Mouse (Mus musculus): ENCODE results near the gene Opcml. TPM values are rescaled to one million over a fixed set of nuclear protein-coding genes. Genes with fewer than 3 reads are reported as not detected.

Gene Opcml
- total RNA-seq, 1 experiment from 2014 or later: 0.12 TPM

DNA sequence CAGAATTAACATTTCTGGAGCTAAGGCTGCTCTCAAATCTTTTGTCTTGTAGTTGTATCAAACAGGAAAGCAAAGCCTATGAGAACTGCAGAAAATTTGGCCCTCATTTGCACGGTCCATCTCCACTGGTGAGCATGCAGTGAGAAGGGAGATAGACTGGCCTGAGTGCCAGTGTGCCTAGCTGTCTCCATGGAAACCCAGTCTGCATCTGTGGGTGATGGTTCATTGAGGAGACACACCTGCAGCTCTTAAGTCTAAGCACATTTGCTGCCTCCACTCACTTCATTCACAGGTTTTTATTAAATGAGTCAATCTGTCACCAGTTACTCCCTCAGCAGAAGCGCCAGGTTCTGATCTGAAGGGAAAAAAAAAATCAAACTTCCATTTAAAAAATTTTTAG, 768.1 kb downstream of the Opcml start:
- no peak for ATAC-seq (ENCODE audit: extremely low read depth, insufficient number of reproducible peaks, low FRiP score, poor library complexity, severe bottlenecking)

- ATAC-seq (ENCODE audit: extremely low read depth, insufficient number of reproducible peaks, low FRiP score, poor library complexity, severe bottlenecking): no peak
Measured at GRCm38 (mm10) chr9:28561761-28562160, 771.2 kb downstream of the Opcml start.

DNA sequence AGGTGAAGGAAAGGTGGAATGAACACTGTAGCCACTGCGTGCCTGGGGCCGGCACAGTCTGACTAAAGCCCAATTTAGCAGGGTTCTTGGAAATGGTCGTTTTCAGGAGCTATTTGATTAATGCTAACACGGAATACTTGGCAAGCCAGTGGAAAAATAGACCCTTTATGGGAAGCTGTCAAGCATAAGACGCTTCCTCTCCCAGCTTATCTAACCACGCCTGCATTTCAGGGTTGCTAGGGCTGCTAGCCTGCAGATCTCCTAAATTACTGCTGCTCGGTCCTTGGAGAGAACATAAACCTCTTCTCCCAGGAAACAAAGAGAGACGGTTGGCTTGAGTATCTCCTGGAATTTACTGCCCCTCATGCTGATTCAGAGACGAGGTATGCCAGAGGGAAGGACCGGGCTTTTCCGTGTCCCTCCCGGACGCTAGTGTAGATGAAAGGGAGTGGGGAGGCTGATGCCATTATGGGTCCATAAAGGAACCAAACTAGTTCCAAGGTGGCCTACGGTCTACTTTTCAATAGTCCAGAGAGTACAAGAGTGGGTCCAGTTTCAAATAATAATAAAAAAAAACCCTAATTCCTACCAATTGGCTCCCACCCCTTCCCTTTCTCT, 772.6 kb downstream of the Opcml start:
- no peak for ATAC-seq (ENCODE audit: extremely low read depth, insufficient number of reproducible peaks, low FRiP score, poor library complexity, severe bottlenecking)

DNA sequence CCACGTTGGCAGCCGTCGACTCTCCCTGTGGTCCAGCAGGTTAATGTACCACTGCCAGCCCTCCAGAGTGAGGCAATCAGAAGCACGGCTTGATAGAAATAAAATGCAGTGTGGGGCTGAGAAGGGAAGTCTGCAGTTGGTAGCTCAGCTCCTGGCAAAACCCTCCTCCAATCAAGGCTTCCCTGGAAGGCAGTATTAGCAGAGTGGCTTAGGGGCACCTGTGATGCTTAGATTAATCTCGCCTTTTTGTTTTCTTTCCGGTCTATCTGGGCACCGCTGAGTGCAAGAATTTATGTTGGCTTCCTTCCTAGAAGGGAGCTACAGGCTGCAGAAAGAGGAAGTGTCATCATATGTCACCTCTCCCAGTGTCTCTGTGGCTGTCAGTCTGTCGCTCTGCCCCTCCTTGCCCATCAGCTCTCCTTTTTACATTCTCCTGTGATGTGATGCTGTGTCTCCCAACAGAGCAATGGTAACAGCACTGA, 778.5 kb downstream of the Opcml start:
- no peak for ATAC-seq (ENCODE audit: extremely low read depth, insufficient number of reproducible peaks, low FRiP score, poor library complexity, severe bottlenecking)

GRCm38 (mm10) chr9:28569776-28570175, 779.2 kb downstream of the Opcml start:
- ATAC-seq (ENCODE audit: extremely low read depth, insufficient number of reproducible peaks, low FRiP score, poor library complexity, severe bottlenecking): no peak

DNA sequence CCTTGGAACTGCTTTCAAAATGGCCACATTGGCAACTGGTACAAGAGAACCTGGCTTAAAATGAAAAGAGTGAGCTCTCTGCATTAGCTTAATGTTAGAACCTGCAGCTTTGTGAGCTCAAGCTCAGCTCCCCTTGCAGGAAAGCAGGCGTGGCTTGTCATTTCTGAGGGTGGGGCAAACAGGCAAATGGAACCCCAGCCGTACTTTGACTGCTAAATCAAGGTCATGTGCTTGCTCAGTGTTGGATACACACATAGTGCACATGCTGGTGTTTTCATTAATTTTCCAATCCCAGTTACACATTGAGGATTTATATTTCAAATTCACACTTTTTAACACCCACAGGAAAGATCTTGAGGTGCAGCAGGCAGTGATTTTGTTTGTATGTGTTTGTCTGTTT, 781.1 kb downstream of the Opcml start:
- no peak for ATAC-seq (ENCODE audit: extremely low read depth, insufficient number of reproducible peaks, low FRiP score, poor library complexity, severe bottlenecking)

DNA sequence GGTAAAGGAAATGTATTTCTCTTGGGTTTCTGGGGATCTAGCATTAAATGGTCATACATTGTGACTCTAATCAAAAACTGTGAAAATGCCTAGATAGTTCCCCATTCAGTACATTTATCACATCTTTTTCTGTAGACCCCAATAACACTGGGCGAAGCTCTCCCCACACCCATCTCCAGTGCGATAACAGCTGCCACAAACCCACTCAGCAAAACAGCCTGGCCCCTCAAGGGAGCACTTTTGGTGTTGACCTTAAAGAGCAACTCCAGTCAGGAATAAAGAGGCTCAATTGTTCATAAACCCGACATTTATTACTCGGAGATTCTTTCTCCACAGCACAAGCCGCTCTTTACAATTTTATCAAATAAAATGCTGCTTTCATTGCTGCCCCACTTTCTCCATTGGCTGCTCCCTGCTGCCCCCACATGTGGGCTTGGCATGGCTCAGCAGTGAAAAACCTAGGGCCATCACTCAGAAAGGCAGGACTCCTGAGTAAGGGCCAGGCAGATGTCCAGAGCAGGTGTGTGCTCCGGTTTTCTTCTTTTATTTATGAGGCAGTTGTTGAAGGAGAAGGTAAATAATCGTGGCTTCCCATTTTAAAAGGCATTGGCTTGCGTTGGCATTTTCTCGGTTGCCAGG, 781.7 kb downstream of the Opcml start:
- no peak for ATAC-seq (ENCODE audit: extremely low read depth, insufficient number of reproducible peaks, low FRiP score, poor library complexity, severe bottlenecking)

DNA sequence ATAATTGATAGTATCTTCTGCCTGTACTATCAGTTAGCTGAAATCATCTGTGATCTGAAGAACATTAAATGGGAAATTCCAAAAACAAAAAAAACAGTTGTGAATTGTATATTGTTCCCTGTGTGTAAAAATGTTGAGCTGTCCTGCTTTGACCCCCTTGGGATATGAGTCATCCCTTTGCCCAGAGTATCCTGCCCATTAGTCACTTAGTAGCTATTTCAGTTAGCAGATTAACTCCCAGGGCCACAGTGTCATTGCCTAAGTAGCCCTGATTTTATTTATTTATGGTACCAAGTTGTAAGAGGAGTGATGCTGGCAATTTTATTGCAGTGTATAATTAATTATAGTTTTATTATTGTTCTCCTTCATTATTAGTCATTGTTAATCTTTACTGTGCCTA, 788.2 kb downstream of the Opcml start:
- ATAC-seq (ENCODE audit: extremely low read depth, insufficient number of reproducible peaks, low FRiP score, poor library complexity, severe bottlenecking): no peak

DNA sequence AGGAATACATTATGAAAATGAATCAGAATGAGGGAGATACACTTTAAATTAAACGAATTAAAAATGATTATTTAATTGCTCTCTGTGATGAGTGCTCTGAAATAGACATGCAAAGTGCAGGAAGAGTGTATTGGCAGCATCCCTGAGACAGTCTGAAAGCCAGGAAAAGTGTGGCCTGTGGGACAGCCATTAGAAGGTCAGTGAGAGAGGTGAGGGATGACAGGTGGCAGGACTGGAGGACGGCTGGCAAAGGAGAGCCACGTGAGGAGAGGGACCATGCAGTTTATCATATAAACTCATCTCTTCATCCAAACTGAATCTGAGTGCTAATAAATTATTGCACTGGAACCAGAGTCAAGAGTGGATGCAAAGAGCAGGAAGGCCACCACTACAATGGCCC, 796.7 kb downstream of the Opcml start:
- no peak for ATAC-seq (ENCODE audit: extremely low read depth, insufficient number of reproducible peaks, low FRiP score, poor library complexity, severe bottlenecking)

- no peak for ATAC-seq (ENCODE audit: extremely low read depth, insufficient number of reproducible peaks, low FRiP score, poor library complexity, severe bottlenecking)
Measured at GRCm38 (mm10) chr9:28587857-28588388, 797.3 kb downstream of the Opcml start.

DNA sequence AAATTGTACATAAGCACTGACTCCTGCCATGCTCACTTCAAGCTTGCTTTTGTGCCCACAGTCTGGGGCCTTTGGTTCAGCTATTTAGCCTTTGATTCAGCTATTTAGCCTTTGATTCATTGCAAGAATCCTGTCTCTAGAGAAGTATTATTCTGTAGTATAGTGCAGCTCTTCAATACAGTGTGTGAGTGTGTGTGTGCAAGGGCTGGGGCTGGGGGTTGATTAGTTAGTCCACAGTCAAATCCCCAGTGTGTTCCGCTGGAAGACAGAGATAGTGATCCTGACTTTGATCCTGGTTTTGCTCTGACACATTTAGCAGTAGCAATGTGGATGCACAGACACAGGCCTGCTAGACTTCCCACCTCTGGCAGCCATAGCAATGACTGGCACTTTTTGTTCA, 797.9 kb downstream of the Opcml start:
- no peak for ATAC-seq (ENCODE audit: extremely low read depth, insufficient number of reproducible peaks, low FRiP score, poor library complexity, severe bottlenecking)

GRCm38 (mm10) chr9:28592208-28592607, 801.6 kb downstream of the Opcml start:
- no peak for ATAC-seq (ENCODE audit: extremely low read depth, insufficient number of reproducible peaks, low FRiP score, poor library complexity, severe bottlenecking)

- no peak for ATAC-seq (ENCODE audit: extremely low read depth, insufficient number of reproducible peaks, low FRiP score, poor library complexity, severe bottlenecking)
Measured at GRCm38 (mm10) chr9:28595062-28595461, 804.5 kb downstream of the Opcml start.

DNA sequence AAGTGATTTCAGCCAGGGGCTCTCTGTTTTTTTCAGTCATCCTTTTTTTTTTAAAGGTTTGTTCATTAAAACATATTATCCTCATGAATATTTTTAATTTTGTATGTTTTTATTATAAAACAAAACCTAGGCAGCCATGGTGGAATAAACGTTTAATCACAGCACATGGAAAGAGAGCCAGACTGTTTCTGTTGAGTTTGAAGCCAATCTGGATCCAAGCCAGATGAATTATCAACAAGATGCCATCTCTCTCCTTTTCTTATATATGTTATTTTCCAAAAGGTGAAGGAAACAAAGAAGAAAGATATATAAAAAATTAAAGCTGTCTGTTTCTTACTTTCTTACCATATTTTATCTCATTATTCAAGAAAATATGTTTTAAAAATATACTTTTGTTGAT, 815.0 kb downstream of the Opcml start:
- ATAC-seq (ENCODE audit: extremely low read depth, insufficient number of reproducible peaks, low FRiP score, poor library complexity, severe bottlenecking): no peak

- ATAC-seq (ENCODE audit: extremely low read depth, insufficient number of reproducible peaks, low FRiP score, poor library complexity, severe bottlenecking): no peak
Measured at GRCm38 (mm10) chr9:28613683-28614620, 823.4 kb downstream of the Opcml start.

- ATAC-seq (ENCODE audit: extremely low read depth, insufficient number of reproducible peaks, low FRiP score, poor library complexity, severe bottlenecking): no peak
Measured at GRCm38 (mm10) chr9:28615447-28615846, 824.9 kb downstream of the Opcml start.

GRCm38 (mm10) chr9:28617666-28618065, 827.1 kb downstream of the Opcml start:
- no peak for ATAC-seq (ENCODE audit: extremely low read depth, insufficient number of reproducible peaks, low FRiP score, poor library complexity, severe bottlenecking)

DNA sequence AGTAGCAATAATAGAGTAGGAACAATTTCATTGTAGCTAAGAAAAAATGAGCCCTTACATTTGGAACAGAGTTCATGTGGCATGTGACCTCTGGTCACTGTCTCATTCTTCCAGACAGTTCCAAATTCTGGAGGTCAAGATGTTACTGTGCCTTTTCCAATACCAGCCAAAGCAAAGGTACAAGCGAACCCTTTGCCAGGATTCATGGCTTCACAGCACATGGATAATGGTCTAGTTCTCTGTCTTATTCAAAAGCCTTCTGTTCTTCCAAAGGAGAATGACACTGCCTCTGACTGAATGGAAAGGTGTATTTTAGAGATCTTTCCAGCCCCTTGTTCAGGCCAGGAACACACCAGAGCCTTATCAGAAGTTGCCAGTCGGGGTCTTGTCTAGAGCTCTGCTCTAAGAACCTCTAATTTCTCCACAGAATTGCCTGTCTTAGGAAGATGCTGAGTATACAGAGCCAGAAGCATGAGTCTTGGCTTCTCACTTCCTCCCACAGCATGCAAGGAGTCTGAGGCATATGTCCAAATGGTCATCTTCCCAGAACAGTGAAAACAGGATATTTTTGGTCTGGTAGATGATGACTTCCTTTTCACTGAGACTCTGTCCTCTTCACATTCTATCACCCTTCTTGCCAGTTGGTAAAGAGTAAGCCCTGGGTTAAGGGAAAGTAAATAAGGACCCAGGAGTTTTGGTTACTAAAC, 827.8 kb downstream of the Opcml start:
- no peak for ATAC-seq (ENCODE audit: extremely low read depth, insufficient number of reproducible peaks, low FRiP score, poor library complexity, severe bottlenecking)

GRCm38 (mm10) chr9:28621939-28622338, 831.4 kb downstream of the Opcml start:
- ATAC-seq (ENCODE audit: extremely low read depth, insufficient number of reproducible peaks, low FRiP score, poor library complexity, severe bottlenecking): no peak
